Mouse (Mus musculus): ENCODE results near the gene Klrd1. TPM values are rescaled to one million over a fixed set of nuclear protein-coding genes. Genes with fewer than 3 reads are reported as not detected.
"Not testable (repeated sequence)": the region's sequence is repeated elsewhere in the genome, so short reads cannot be mapped to it uniquely, and the experiment has no call there.

Gene Klrd1
- polyA plus RNA-seq, 1 experiment from 2014 or later, result not detected

- Histone ChIP-seq H3K4me3 (replicated peaks) (no peak within 1 kb of the TSS), H3K27ac (replicated peaks) (no peak within 1 kb of the TSS), H3K27me3 (replicated peaks) (no peaks in the 10 kb centered on the region), H3K9ac (replicated peaks) (no peak within 1 kb of the TSS), H3K9me3 (replicated peaks) (no peaks in the 10 kb centered on the region), H3K36me3 (no peaks in the 10 kb centered on the region), H3K4me2 (no peak within 1 kb of the TSS), H3K4me1 (no peaks in the 10 kb centered on the region)
- 96% methylated on average over 8 of the region's 8 CpGs for WGBS
- ATAC-seq (ENCODE audit: low FRiP score), result no peak
Measured at GRCm38 (mm10) chr6:129577605-129578004, 14.0 kb upstream of the Klrd1 start, which contains the start of gene Klre1. Gene Klre1, plus strand, starts transcription at chr6:129577905.

GRCm38 (mm10) chr6:129581274-129581673, 10.3 kb upstream of the Klrd1 start:
- 68% methylated on average over 4 of the region's 4 CpGs for WGBS
- no peaks in the 10 kb centered on the region for H3K27me3 ChIP-seq (replicated peaks)
- H3K4me1 ChIP-seq, result no peaks in the 10 kb centered on the region
- H3K27ac ChIP-seq (replicated peaks), result no peak overlapping the region
- ATAC-seq (ENCODE audit: low FRiP score), result no peak
- no peak overlapping the region for H3K9ac ChIP-seq (replicated peaks)
- H3K9me3 ChIP-seq (replicated peaks), result no peaks in the 10 kb centered on the region
- no peaks in the 10 kb centered on the region for H3K36me3 ChIP-seq
- no peak overlapping the region for H3K4me2 ChIP-seq
- no peak overlapping the region for H3K4me3 ChIP-seq (replicated peaks)

- Histone ChIP-seq H3K9ac (replicated peaks) (no peak overlapping the region), H3K27ac (replicated peaks) (no peak overlapping the region), H3K4me1 (no peaks in the 10 kb centered on the region), H3K4me2 (no peak overlapping the region), H3K9me3 (replicated peaks) (no peaks in the 10 kb centered on the region), H3K27me3 (replicated peaks) (no peaks in the 10 kb centered on the region), H3K4me3 (replicated peaks) (no peak overlapping the region), H3K36me3 (no peaks in the 10 kb centered on the region)
- 85% methylated on average over 4 of the region's 4 CpGs for WGBS
- ATAC-seq (ENCODE audit: low FRiP score), result no peak
Measured at GRCm38 (mm10) chr6:129581896-129582295, 9.7 kb upstream of the Klrd1 start.

- no peak overlapping the region for H3K4me3 ChIP-seq (replicated peaks)
- no peak overlapping the region for H3K27ac ChIP-seq (replicated peaks)
- no peak for ATAC-seq (ENCODE audit: low FRiP score)
- no peaks in the 10 kb centered on the region for H3K9me3 ChIP-seq (replicated peaks)
- H3K36me3 ChIP-seq, result no peaks in the 10 kb centered on the region
- no peaks in the 10 kb centered on the region for H3K27me3 ChIP-seq (replicated peaks)
- no peaks in the 10 kb centered on the region for H3K4me1 ChIP-seq
- H3K4me2 ChIP-seq, result no peak overlapping the region
- no peak overlapping the region for H3K9ac ChIP-seq (replicated peaks)
- 79% methylated on average over 3 of the region's 3 CpGs for WGBS
Measured at GRCm38 (mm10) chr6:129583014-129583413, 8.6 kb upstream of the Klrd1 start.

GRCm38 (mm10) chr6:129608372-129608771, 16.8 kb downstream of the Klrd1 start:
- H3K4me2 ChIP-seq, result no peak overlapping the region
- H3K4me3 ChIP-seq (replicated peaks), result no peak overlapping the region
- H3K9me3 ChIP-seq (replicated peaks), result no peaks in the 10 kb centered on the region
- H3K27ac ChIP-seq (replicated peaks), result no peak overlapping the region
- ATAC-seq (ENCODE audit: low FRiP score), result no peak
- H3K9ac ChIP-seq (replicated peaks), result no peak overlapping the region
- H3K27me3 ChIP-seq (replicated peaks), result no peaks in the 10 kb centered on the region
- H3K36me3 ChIP-seq, result no peaks in the 10 kb centered on the region
- H3K4me1 ChIP-seq, result no peaks in the 10 kb centered on the region

GRCm38 (mm10) chr6:129623735-129624134, 32.2 kb downstream of the Klrd1 start, which contains the start of gene Klrk1:
Gene Klrk1, minus strand, starts transcription at chr6:129623864.
- Histone ChIP-seq H3K4me1 (no peaks in the 10 kb centered on the region), H3K36me3 (no peaks in the 10 kb centered on the region), H3K9ac (replicated peaks) (no peak within 1 kb of the TSS), H3K4me2 (no peak within 1 kb of the TSS), H3K4me3 (replicated peaks) (no peak within 1 kb of the TSS), H3K27me3 (replicated peaks) (no peaks in the 10 kb centered on the region), H3K27ac (replicated peaks) (no peak within 1 kb of the TSS), H3K9me3 (replicated peaks) (no peaks in the 10 kb centered on the region)
- no peak for ATAC-seq (ENCODE audit: low FRiP score)
- 86% methylated on average over 4 of the region's 4 CpGs for WGBS

- ATAC-seq (ENCODE audit: low FRiP score); H3K4me3 ChIP-seq (replicated peaks); H3K27me3 ChIP-seq (replicated peaks); H3K27ac ChIP-seq (replicated peaks); H3K4me1 ChIP-seq; H3K36me3 ChIP-seq; H3K9ac ChIP-seq (replicated peaks); H3K4me2 ChIP-seq; H3K9me3 ChIP-seq (replicated peaks): not testable (repeated sequence)
- 93% methylated on average over 2 of the region's 2 CpGs for WGBS
Measured at GRCm38 (mm10) chr6:129631046-129631445, 39.5 kb downstream of the Klrd1 start.

- H3K4me1 ChIP-seq; H3K4me2 ChIP-seq; H3K9ac ChIP-seq (replicated peaks); H3K36me3 ChIP-seq; ATAC-seq (ENCODE audit: low FRiP score); H3K4me3 ChIP-seq (replicated peaks); H3K27me3 ChIP-seq (replicated peaks); H3K27ac ChIP-seq (replicated peaks); H3K9me3 ChIP-seq (replicated peaks): not testable (repeated sequence)
- WGBS, result 86% methylated on average over 3 of the region's 3 CpGs
Measured at GRCm38 (mm10) chr6:129643237-129643636, 51.7 kb downstream of the Klrd1 start, which contains the start of gene Klrc3. Gene Klrc3, minus strand, starts transcription at chr6:129643337.

GRCm38 (mm10) chr6:129644054-129644453, 52.5 kb downstream of the Klrd1 start:
- H3K27ac ChIP-seq (replicated peaks); H3K4me1 ChIP-seq; H3K36me3 ChIP-seq; H3K27me3 ChIP-seq (replicated peaks); ATAC-seq (ENCODE audit: low FRiP score); H3K4me2 ChIP-seq; H3K9ac ChIP-seq (replicated peaks); H3K4me3 ChIP-seq (replicated peaks); H3K9me3 ChIP-seq (replicated peaks): not testable (repeated sequence)
- WGBS, result 100% methylated on average over 2 of the region's 3 CpGs

Other genes starting within 250 kb of the Klrd1 start
- 0.35 and 2.2 TPM in 2 replicates for gene Clec12a, start 249.1 kb upstream of the Klrd1 start, polyA plus RNA-seq (2015; fragmentation: Nextera tagmentation; extraction: Ambion mirVana)
- gene Clec12b, start 205.9 kb upstream of the Klrd1 start, polyA plus RNA-seq (2015; fragmentation: Nextera tagmentation; extraction: Ambion mirVana), result 0.23 TPM in 2 replicates
- gene Clec1b, start 194.5 kb upstream of the Klrd1 start, polyA plus RNA-seq (2015; fragmentation: Nextera tagmentation; extraction: Ambion mirVana), result 0.55 and 0.77 TPM in 2 replicates
- gene Clec9a, start 182.9 kb upstream of the Klrd1 start, polyA plus RNA-seq (2015; fragmentation: Nextera tagmentation; extraction: Ambion mirVana), result 0.10 and 0.24 TPM in 2 replicates
- 1.9 and 2.6 TPM in 2 replicates for gene Clec1a, start 139.8 kb upstream of the Klrd1 start, polyA plus RNA-seq (2015; fragmentation: Nextera tagmentation; extraction: Ambion mirVana)
- gene Olr1, start 84.6 kb upstream of the Klrd1 start, polyA plus RNA-seq (2015; fragmentation: Nextera tagmentation; extraction: Ambion mirVana), result 0.04 TPM in 1 of 2 replicates, not detected in the other
- 0.10 TPM in 1 of 2 replicates, not detected in the other for gene Tmem52b, start 79.2 kb upstream of the Klrd1 start, polyA plus RNA-seq (2015; fragmentation: Nextera tagmentation; extraction: Ambion mirVana)
- gene Gabarapl1, start 58.6 kb upstream of the Klrd1 start, polyA plus RNA-seq (2015; fragmentation: Nextera tagmentation; extraction: Ambion mirVana), result 189 and 223 TPM in 2 replicates
- 0.10 TPM in 1 of 2 replicates, not detected in the other for gene Klre1, start 13.9 kb upstream of the Klrd1 start, polyA plus RNA-seq (2015; fragmentation: Nextera tagmentation; extraction: Ambion mirVana)
- gene Klrk1, start 32.1 kb downstream of the Klrd1 start, polyA plus RNA-seq (2015; fragmentation: Nextera tagmentation; extraction: Ambion mirVana), result 0.20 and 1.5 TPM in 2 replicates
- not detected in 2 replicates for gene Klrc3, start 51.6 kb downstream of the Klrd1 start, polyA plus RNA-seq (2015; fragmentation: Nextera tagmentation; extraction: Ambion mirVana)
- gene Klrc2, start 68.9 kb downstream of the Klrd1 start, polyA plus RNA-seq (2015; fragmentation: Nextera tagmentation; extraction: Ambion mirVana), result 0.46 TPM in 1 of 2 replicates, not detected in the other
- gene Klrc1, start 87.2 kb downstream of the Klrd1 start, polyA plus RNA-seq (2015; fragmentation: Nextera tagmentation; extraction: Ambion mirVana), result 0.74 TPM in 1 of 2 replicates, not detected in the other
- 0.37 TPM in 1 of 2 replicates, not detected in the other for gene Klri1, start 125.3 kb downstream of the Klrd1 start, polyA plus RNA-seq (2015; fragmentation: Nextera tagmentation; extraction: Ambion mirVana)
- gene Klri2, start 148.7 kb downstream of the Klrd1 start, polyA plus RNA-seq (2015; fragmentation: Nextera tagmentation; extraction: Ambion mirVana), result 0.15 TPM in 1 of 2 replicates, not detected in the other
- gene Gm156, start 192.5 kb downstream of the Klrd1 start, polyA plus RNA-seq (2015; fragmentation: Nextera tagmentation; extraction: Ambion mirVana), result not detected in 2 replicates

Measured in neural tube, embryonic 15.5 days (tissue).